Mouse (Mus musculus): ENCODE data around the gene Chmp1a. TPM values are rescaled to one million over a fixed set of nuclear protein-coding genes. Genes with fewer than 3 reads are reported as not detected.

Chmp1a gene
- total and polyA plus RNA-seq, 2 experiments from 2014 or later = 207 to 247 TPM

- H3K9ac ChIP-seq = no peak overlapping the region
- whole genome bisulfite sequencing = 65% methylated on average over 7 of the region's 8 CpGs
- no peak for TF ChIP-seq CTCF (IDR thresholded peaks at IDR 0.05; ENCODE audit: low read depth)
Measured at GRCm38 (mm10) chr8:123191908-123192307, 20.7 kb downstream of the Chmp1a start.

DNA sequence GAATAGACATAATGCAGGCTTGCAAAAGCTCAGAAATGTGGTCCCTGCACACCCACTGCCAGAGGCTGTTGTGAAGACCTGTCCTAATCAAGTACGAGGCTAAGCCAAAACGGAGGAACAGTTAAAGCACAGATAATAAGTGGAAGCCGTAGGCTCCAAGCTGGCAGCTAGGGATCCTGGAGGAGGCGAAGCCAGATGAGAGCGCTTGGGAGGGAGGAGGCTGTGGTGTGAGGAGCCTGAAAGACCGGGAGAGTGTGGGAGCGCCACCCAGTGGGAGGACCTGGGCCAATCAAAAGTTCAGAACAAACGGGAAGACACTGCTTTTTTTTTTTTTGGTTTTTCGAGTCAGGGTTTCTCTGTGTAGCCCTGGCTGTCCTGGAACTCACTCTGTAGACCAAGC is 21.9 kb downstream of the Chmp1a start:
- Histone ChIP-seq H3K36me3 (ENCODE audit: insufficient read depth) (no peaks in the 10 kb centered on the region), H3K27ac (ENCODE audit: low read depth, low read length) (no peak overlapping the region), H3K4me2 (ENCODE audit: low read depth) (no peak overlapping the region), H3K9me3 (ENCODE audit: low read length) (no peaks in the 10 kb centered on the region), H3K4me3 (ENCODE audit: low read depth, low read length) (no peak overlapping the region), H3K4me1 (ENCODE audit: insufficient read depth) (no peaks in the 10 kb centered on the region), H3K9ac (no peak overlapping the region), H3K27me3 (ENCODE audit: insufficient read depth, low read length) (no peaks in the 10 kb centered on the region)
- DNase-seq (peak; percentile 76), ATAC-seq (peak; percentile 73)
- TF ChIP-seq CTCF (IDR thresholded peaks at IDR 0.05; ENCODE audit: low read depth) = peak; percentile 65
- 2% methylated on average over 8 of the region's 9 CpGs for WGBS

More at GRCm38 (mm10) chr8:123191908-123192307, 20.7 kb downstream of the Chmp1a start:
- Histone ChIP-seq H3K27ac (ENCODE audit: low read depth, low read length) (no peak overlapping the region), H3K4me3 (ENCODE audit: low read depth, low read length) (no peak overlapping the region), H3K27me3 (ENCODE audit: insufficient read depth, low read length) (no peaks in the 10 kb centered on the region), H3K36me3 (ENCODE audit: insufficient read depth) (no peaks in the 10 kb centered on the region), H3K9me3 (ENCODE audit: low read length) (no peaks in the 10 kb centered on the region), H3K4me2 (ENCODE audit: low read depth) (no peak overlapping the region), H3K4me1 (ENCODE audit: insufficient read depth) (no peaks in the 10 kb centered on the region)
- ATAC-seq (no peak), DNase-seq (no peak)

- Histone ChIP-seq H3K4me1 (ENCODE audit: insufficient read depth) (no peaks in the 10 kb centered on the region), H3K36me3 (ENCODE audit: insufficient read depth) (no peaks in the 10 kb centered on the region)
Measured at GRCm38 (mm10) chr8:123188841-123189240, 23.7 kb downstream of the Chmp1a start.

DNA sequence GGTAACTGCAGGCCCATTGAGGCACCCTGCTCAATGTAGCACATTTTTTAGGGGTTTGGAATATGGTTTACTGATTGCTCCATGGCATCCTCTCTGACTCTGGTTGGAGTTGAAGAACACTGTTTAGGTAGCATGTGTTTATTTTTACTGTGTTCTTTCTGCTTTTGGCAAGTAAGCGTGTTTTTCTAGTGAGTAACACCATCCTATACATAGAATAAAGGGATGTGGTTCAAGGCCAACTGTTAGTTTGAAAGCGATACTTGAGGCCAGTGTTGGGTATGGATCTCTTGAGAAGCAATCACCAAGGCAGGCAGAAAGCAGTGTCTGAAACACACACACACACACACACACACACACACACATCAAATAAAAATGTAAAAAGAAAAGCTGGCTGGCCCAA is 24.6 kb downstream of the Chmp1a start:
- Histone ChIP-seq H3K4me1 (ENCODE audit: insufficient read depth) (no peaks in the 10 kb centered on the region), H3K27me3 (ENCODE audit: insufficient read depth, low read length) (no peaks in the 10 kb centered on the region), H3K4me2 (ENCODE audit: low read depth) (no peak overlapping the region), H3K36me3 (ENCODE audit: insufficient read depth) (no peaks in the 10 kb centered on the region), H3K9me3 (ENCODE audit: low read length) (no peaks in the 10 kb centered on the region), H3K27ac (ENCODE audit: low read depth, low read length) (no peak overlapping the region), H3K4me3 (ENCODE audit: low read depth, low read length) (no peak overlapping the region), H3K9ac (no peak overlapping the region)
- no peak for ATAC-seq
- TF ChIP-seq CTCF (IDR thresholded peaks at IDR 0.05; ENCODE audit: low read depth) = no peak
- no peak for DNase-seq
- 92% methylated on average over 2 of the region's 2 CpGs for WGBS

More at GRCm38 (mm10) chr8:123188841-123189240, 23.7 kb downstream of the Chmp1a start:
- Histone ChIP-seq H3K4me3 (ENCODE audit: low read depth, low read length) (no peak overlapping the region), H3K4me2 (ENCODE audit: low read depth) (no peak overlapping the region), H3K9me3 (ENCODE audit: low read length) (no peaks in the 10 kb centered on the region), H3K27me3 (ENCODE audit: insufficient read depth, low read length) (no peaks in the 10 kb centered on the region), H3K27ac (ENCODE audit: low read depth, low read length) (no peak overlapping the region), H3K9ac (no peak overlapping the region)
- DNase-seq (no peak), ATAC-seq (no peak)
- no peak for TF ChIP-seq CTCF (IDR thresholded peaks at IDR 0.05; ENCODE audit: low read depth)
- 65% methylated on average over 7 of the region's 7 CpGs for WGBS

- no peak for TF ChIP-seq CTCF (IDR thresholded peaks at IDR 0.05; ENCODE audit: low read depth)
- ATAC-seq (no peak), DNase-seq (no peak)
- Histone ChIP-seq H3K9ac (no peak within 1 kb of the TSS), H3K4me2 (ENCODE audit: low read depth) (no peak within 1 kb of the TSS), H3K9me3 (ENCODE audit: low read length) (no peaks in the 10 kb centered on the region), H3K27me3 (ENCODE audit: insufficient read depth, low read length) (no peaks in the 10 kb centered on the region), H3K4me3 (ENCODE audit: low read depth, low read length) (no peak within 1 kb of the TSS), H3K36me3 (ENCODE audit: insufficient read depth) (no peaks in the 10 kb centered on the region), H3K4me1 (ENCODE audit: insufficient read depth) (no peaks in the 10 kb centered on the region), H3K27ac (ENCODE audit: low read depth, low read length) (no peak within 1 kb of the TSS)
- 60% methylated on average over 19 of the region's 19 CpGs for WGBS
Measured at GRCm38 (mm10) chr8:123185566-123186409, 26.8 kb downstream of the Chmp1a start, which contains the start of gene Dpep1. Gene Dpep1, plus strand, starts transcription at chr8:123186242.

DNA sequence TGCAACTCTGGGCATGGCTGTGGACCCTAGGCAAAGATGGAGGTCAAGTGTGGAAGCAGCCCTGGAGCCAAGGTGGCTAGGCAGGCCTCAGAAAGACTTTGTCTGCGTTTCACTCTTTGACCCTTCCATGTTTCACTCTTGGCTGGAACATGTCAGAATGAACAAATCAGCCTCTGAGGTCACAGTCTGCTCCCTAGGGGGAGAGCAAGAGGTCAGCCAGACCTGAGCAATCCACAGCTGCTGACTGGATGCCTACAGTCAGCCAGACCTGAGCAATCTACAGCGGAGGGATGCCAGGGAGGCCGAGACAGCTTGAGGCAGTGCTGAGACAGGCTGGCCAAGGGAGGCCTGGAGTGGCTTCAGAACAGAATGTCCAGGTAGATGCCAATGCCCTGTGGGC is 31.2 kb downstream of the Chmp1a start:
- Histone ChIP-seq H3K9ac (no peak overlapping the region), H3K27ac (ENCODE audit: low read depth, low read length) (no peak overlapping the region), H3K27me3 (ENCODE audit: insufficient read depth, low read length) (no peaks in the 10 kb centered on the region), H3K4me1 (ENCODE audit: insufficient read depth) (no peaks in the 10 kb centered on the region), H3K4me2 (ENCODE audit: low read depth) (no peak overlapping the region), H3K9me3 (ENCODE audit: low read length) (0 out of 2 replicates have a peak, but pooled peaks cover 3% of the 10 kb centered on the region), H3K36me3 (ENCODE audit: insufficient read depth) (no peaks in the 10 kb centered on the region), H3K4me3 (ENCODE audit: low read depth, low read length) (no peak overlapping the region)
- 80% methylated on average over 3 of the region's 3 CpGs for WGBS
- no peak for ATAC-seq
- no peak for DNase-seq
- no peak for TF ChIP-seq CTCF (IDR thresholded peaks at IDR 0.05; ENCODE audit: low read depth)

DNA sequence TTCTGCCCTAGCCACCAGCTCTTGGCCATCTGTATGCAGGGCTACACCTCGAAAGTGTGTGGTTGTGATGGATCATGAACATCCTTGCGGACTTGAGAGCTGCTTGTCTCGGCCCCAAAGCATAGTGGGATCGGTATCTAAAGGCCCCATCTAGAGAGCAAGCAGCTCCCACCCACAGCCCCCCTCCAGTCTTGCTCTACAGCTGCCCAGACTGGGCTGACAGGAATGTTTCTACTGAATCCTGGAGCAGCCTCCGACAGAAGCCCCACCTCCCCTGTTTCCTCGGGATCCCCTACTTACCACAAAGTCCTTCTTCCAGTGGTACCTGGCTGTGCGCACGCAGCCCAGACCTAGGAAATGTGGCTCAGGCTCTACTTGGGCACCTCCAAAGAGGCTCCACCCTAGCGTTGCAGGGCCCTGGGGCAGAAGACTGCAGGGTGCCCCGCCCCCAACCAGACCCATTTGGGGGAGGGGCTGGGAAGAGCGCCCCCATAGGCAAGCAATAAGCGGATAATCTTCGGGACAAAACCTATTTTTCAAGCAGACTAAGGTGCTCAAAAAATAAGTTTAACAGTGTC is 54.6 kb downstream of the Chmp1a start, which contains the start of gene Sult5a1:
Gene Sult5a1 (minus strand): TSS at position 428 of the 578 bp plus-strand sequence.
- ATAC-seq (no peak), DNase-seq (no peak)
- 34% methylated on average over 13 of the region's 13 CpGs for WGBS
- Histone ChIP-seq H3K4me1 (ENCODE audit: insufficient read depth) (no peaks in the 10 kb centered on the region), H3K4me3 (ENCODE audit: low read depth, low read length) (no peak within 1 kb of the TSS), H3K9me3 (ENCODE audit: low read length) (no peaks in the 10 kb centered on the region), H3K4me2 (ENCODE audit: low read depth) (no peak within 1 kb of the TSS), H3K27me3 (ENCODE audit: insufficient read depth, low read length) (no peaks in the 10 kb centered on the region), H3K36me3 (ENCODE audit: insufficient read depth) (no peaks in the 10 kb centered on the region), H3K27ac (ENCODE audit: low read depth, low read length) (no peak within 1 kb of the TSS), H3K9ac (no peak within 1 kb of the TSS)
- no peak for TF ChIP-seq CTCF (IDR thresholded peaks at IDR 0.05; ENCODE audit: low read depth)
